Mouse (Mus musculus) midbrain, embryonic 15.5 days (tissue): ENCODE measurements at regions not wholly inside any gene's neighbourhood (a gene's known extent, or its start where the extent isn't known, plus 50 kb on each side); places are given as distances from the start of the nearest gene placed in this dataset.

Experiments
- ATAC-seq: fragments of 200-750 bp; cut with Nextera tagmentation; replicated peaks from 2 replicates; pipeline ENCODE4 v1.8.0; 2017; ENCODE audit warnings: moderate TSS enrichment
- H3K27ac ChIP-seq: fragments of 300-500 bp; sonication (generic); 2 replicates; pipeline ENCODE4 v1.5.1; 2015; ENCODE audit warnings: mild to moderate bottlenecking, inconsistent platforms
- H3K27me3 ChIP-seq: fragments of 300-500 bp; sonication (generic); replicated peaks from 2 replicates; pipeline ENCODE4 v1.6.1; 2015; ENCODE audit warnings: inconsistent platforms
- H3K36me3 ChIP-seq: fragments of 300-500 bp; sonication (generic); replicated peaks from 2 replicates; pipeline ENCODE4 v1.6.1; 2015; ENCODE audit warnings: inconsistent platforms
- H3K4me1 ChIP-seq: fragments of 300-500 bp; sonication (generic); 2 replicates; pipeline ENCODE4 v1.6.1; 2015; ENCODE audit warnings: inconsistent platforms
- H3K4me2 ChIP-seq: fragments of 300-500 bp; sonication (generic); 2 replicates; pipeline ENCODE4 v1.6.1; 2015; ENCODE audit warnings: inconsistent platforms, mild to moderate bottlenecking, moderate library complexity
- H3K4me3 ChIP-seq: fragments of 300-500 bp; sonication (generic); 2 replicates; pipeline ENCODE4 v1.5.1; 2015; ENCODE audit warnings: mild to moderate bottlenecking, inconsistent platforms
- H3K9ac ChIP-seq: fragments of 300-500 bp; sonication (generic); 2 replicates; pipeline ENCODE4 v1.6.1; 2015; ENCODE audit warnings: mild to moderate bottlenecking, inconsistent platforms
- H3K9me3 ChIP-seq: fragments of 300-500 bp; sonication (generic); 2 replicates; pipeline ENCODE4 v1.6.1; 2016; ENCODE audit warnings: inconsistent platforms
- WGBS: fragments of 180-500 bp; shearing (Covaris S2); methylation state at CpG from one replicate; pipeline ENCODE4 v1.1.7; 2015; ENCODE audit warnings: mixed read lengths; 5-methylcytosine and 5-hydroxymethylcytosine counted together

GRCm38 (mm10) chr4:94216265-94216664, 340.1 kb upstream of the Gm10306 start:
- Histone ChIP-seq H3K27me3 (no peaks in the 10 kb centered on the region), H3K27ac (no peak overlapping the region), H3K4me3 (no peak overlapping the region), H3K9me3 (no peaks in the 10 kb centered on the region), H3K4me2 (no peak overlapping the region), H3K4me1 (no peaks in the 10 kb centered on the region), H3K36me3 (no peaks in the 10 kb centered on the region), H3K9ac (no peak overlapping the region)
- 92% methylated on average over 1 of the region's 1 CpGs for WGBS
- ATAC-seq = no peak

- Histone ChIP-seq H3K4me3 (no peak overlapping the region), H3K4me1 (no peaks in the 10 kb centered on the region), H3K9ac (no peak overlapping the region), H3K9me3 (no peaks in the 10 kb centered on the region), H3K4me2 (no peak overlapping the region), H3K27me3 (no peaks in the 10 kb centered on the region), H3K36me3 (no peaks in the 10 kb centered on the region), H3K27ac (no peak overlapping the region)
- ATAC-seq = no peak
- 95% methylated on average over 2 of the region's 2 CpGs for WGBS
Observed at GRCm38 (mm10) chr4:94235650-94236206, 320.6 kb upstream of the Gm10306 start.

- no peak overlapping the region for H3K27ac ChIP-seq
- no peaks in the 10 kb centered on the region for H3K9me3 ChIP-seq
- no peak overlapping the region for H3K4me2 ChIP-seq
- no peak overlapping the region for H3K9ac ChIP-seq
- WGBS = 84% methylated on average over 1 of the region's 1 CpGs
- H3K4me3 ChIP-seq = no peak overlapping the region
- ATAC-seq = no peak
- no peaks in the 10 kb centered on the region for H3K4me1 ChIP-seq
- H3K27me3 ChIP-seq = no peaks in the 10 kb centered on the region
- no peaks in the 10 kb centered on the region for H3K36me3 ChIP-seq
Observed at GRCm38 (mm10) chr4:94256026-94256425, 300.3 kb upstream of the Gm10306 start.

GRCm38 (mm10) chr4:94261136-94261535, 295.2 kb upstream of the Gm10306 start:
- Histone ChIP-seq H3K4me1 (no peaks in the 10 kb centered on the region), H3K27me3 (no peaks in the 10 kb centered on the region), H3K4me2 (no peak overlapping the region), H3K9me3 (no peaks in the 10 kb centered on the region), H3K27ac (no peak overlapping the region), H3K9ac (no peak overlapping the region), H3K36me3 (no peaks in the 10 kb centered on the region), H3K4me3 (no peak overlapping the region)
- ATAC-seq = no peak

GRCm38 (mm10) chr4:94281732-94282131, 274.6 kb upstream of the Gm10306 start:
- Histone ChIP-seq H3K36me3 (no peaks in the 10 kb centered on the region), H3K27ac (no peak overlapping the region), H3K27me3 (no peaks in the 10 kb centered on the region), H3K9ac (no peak overlapping the region), H3K9me3 (no peaks in the 10 kb centered on the region), H3K4me1 (no peaks in the 10 kb centered on the region), H3K4me3 (no peak overlapping the region), H3K4me2 (no peak overlapping the region)
- no peak for ATAC-seq

- Histone ChIP-seq H3K4me3 (no peak overlapping the region), H3K9ac (no peak overlapping the region), H3K27me3 (no peaks in the 10 kb centered on the region), H3K36me3 (no peaks in the 10 kb centered on the region), H3K4me2 (no peak overlapping the region), H3K27ac (no peak overlapping the region), H3K9me3 (no peaks in the 10 kb centered on the region), H3K4me1 (no peaks in the 10 kb centered on the region)
- ATAC-seq = no peak
Observed at GRCm38 (mm10) chr4:94292150-94292549, 264.2 kb upstream of the Gm10306 start.

GRCm38 (mm10) chr4:94317298-94317697, 239.0 kb upstream of the Gm10306 start:
- no peak overlapping the region for H3K4me3 ChIP-seq
- no peak for ATAC-seq
- no peak overlapping the region for H3K9ac ChIP-seq
- H3K27ac ChIP-seq = no peak overlapping the region
- no peak overlapping the region for H3K4me2 ChIP-seq
- no peaks in the 10 kb centered on the region for H3K36me3 ChIP-seq
- H3K4me1 ChIP-seq = no peaks in the 10 kb centered on the region
- H3K9me3 ChIP-seq = no peaks in the 10 kb centered on the region
- no peaks in the 10 kb centered on the region for H3K27me3 ChIP-seq

GRCm38 (mm10) chr4:94326759-94327158, 229.6 kb upstream of the Gm10306 start:
- Histone ChIP-seq H3K36me3 (no peaks in the 10 kb centered on the region), H3K9me3 (no peaks in the 10 kb centered on the region), H3K4me1 (no peaks in the 10 kb centered on the region), H3K27me3 (no peaks in the 10 kb centered on the region), H3K9ac (no peak overlapping the region), H3K4me2 (no peak overlapping the region), H3K4me3 (no peak overlapping the region), H3K27ac (no peak overlapping the region)
- ATAC-seq = no peak
- 88% methylated on average over 2 of the region's 2 CpGs for WGBS

GRCm38 (mm10) chr4:94343331-94343730, 213.0 kb upstream of the Gm10306 start:
- no peaks in the 10 kb centered on the region for H3K4me1 ChIP-seq
- no peaks in the 10 kb centered on the region for H3K27me3 ChIP-seq
- no peak overlapping the region for H3K4me3 ChIP-seq
- H3K9me3 ChIP-seq = no peaks in the 10 kb centered on the region
- H3K4me2 ChIP-seq = no peak overlapping the region
- no peak overlapping the region for H3K27ac ChIP-seq
- no peak overlapping the region for H3K9ac ChIP-seq
- ATAC-seq = no peak
- no peaks in the 10 kb centered on the region for H3K36me3 ChIP-seq

- 61% methylated on average over 1 of the region's 1 CpGs for WGBS
- no peak overlapping the region for H3K4me3 ChIP-seq
- no peak overlapping the region for H3K27ac ChIP-seq
- no peak; the same call in 1 of the 2 replicates for ATAC-seq
- H3K36me3 ChIP-seq = no peaks in the 10 kb centered on the region
- no peak overlapping the region for H3K4me2 ChIP-seq
- no peaks in the 10 kb centered on the region for H3K9me3 ChIP-seq
- H3K27me3 ChIP-seq = no peaks in the 10 kb centered on the region
- no peaks in the 10 kb centered on the region for H3K4me1 ChIP-seq
- no peak overlapping the region for H3K9ac ChIP-seq
Observed at GRCm38 (mm10) chr4:94349273-94349672, 207.1 kb upstream of the Gm10306 start.

- H3K9me3 ChIP-seq = no peaks in the 10 kb centered on the region
- H3K27me3 ChIP-seq = no peaks in the 10 kb centered on the region
- no peak overlapping the region for H3K4me2 ChIP-seq
- H3K36me3 ChIP-seq = no peaks in the 10 kb centered on the region
- no peak overlapping the region for H3K9ac ChIP-seq
- H3K4me3 ChIP-seq = no peak overlapping the region
- peaks cover 11% of the 10 kb centered on the region; the same call in 1 of the 2 replicates for H3K4me1 ChIP-seq
- no peak overlapping the region for H3K27ac ChIP-seq
- ATAC-seq = no peak
- 75% methylated on average over 1 of the region's 1 CpGs for WGBS
Observed at GRCm38 (mm10) chr4:94356982-94357381, 199.4 kb upstream of the Gm10306 start.

- Histone ChIP-seq H3K4me3 (no peak overlapping the region), H3K9me3 (no peaks in the 10 kb centered on the region), H3K4me2 (peak overlapping the region; percentile 38), H3K27ac (no peak overlapping the region), H3K4me1 (peaks cover 11% of the 10 kb centered on the region; the same call in 1 of the 2 replicates), H3K36me3 (no peaks in the 10 kb centered on the region), H3K27me3 (no peaks in the 10 kb centered on the region), H3K9ac (no peak overlapping the region)
- peak; percentile 89; the same call in 1 of the 2 replicates for ATAC-seq
- WGBS = 32% methylated on average over 13 of the region's 13 CpGs
Observed at GRCm38 (mm10) chr4:94360810-94361527, 195.4 kb upstream of the Gm10306 start.

GRCm38 (mm10) chr4:94361528-94362217, 194.7 kb upstream of the Gm10306 start:
- peaks cover 11% of the 10 kb centered on the region; the same call in 1 of the 2 replicates for H3K4me1 ChIP-seq
- no peak overlapping the region for H3K9ac ChIP-seq
- H3K4me2 ChIP-seq = peak overlapping the region; percentile 38
- ATAC-seq = peak; percentile 75
- H3K4me3 ChIP-seq = no peak overlapping the region
- no peaks in the 10 kb centered on the region for H3K36me3 ChIP-seq
- WGBS = 27% methylated on average over 12 of the region's 12 CpGs
- H3K27me3 ChIP-seq = no peaks in the 10 kb centered on the region
- no peaks in the 10 kb centered on the region for H3K9me3 ChIP-seq
- peak overlapping the region; percentile 34; the same call in 1 of the 2 replicates for H3K27ac ChIP-seq
